Mouse (Mus musculus) brown adipose tissue, adult 24 weeks (tissue): Measurements from ENCODE around the gene Tff1. TPM values are rescaled to one million over a fixed set of nuclear protein-coding genes. Genes with fewer than 3 reads are reported as not detected.

Experiments
- H3K27ac ChIP-seq: fragments of 200-500 bp; replicated peaks from 2 replicates; pipeline ENCODE4 v1.5.1; 2012; ENCODE audit warnings: low read depth, mild to moderate bottlenecking, low read length
- H3K4me1 ChIP-seq: fragments of 200-500 bp; 2 replicates; pipeline ENCODE4 v1.6.1; 2012; ENCODE audit warnings: low read length, mixed read lengths; ENCODE audit not compliant: control insufficient read depth, insufficient read depth, insufficient read length
- H3K4me3 ChIP-seq: fragments of 200-500 bp; 2 replicates; pipeline ENCODE4 v1.5.1; 2012; ENCODE audit warnings: low read depth, mild to moderate bottlenecking, low read length, moderate library complexity; ENCODE audit not compliant: insufficient read depth
- polyA plus RNA-seq: library from polyadenylated mRNA; stranded (reverse); fragments of >200 nt; gene quantifications from 2 replicates; pipeline ENCODE4 v1.2.4, GENCODE M21; 2012; ENCODE audit not compliant: missing spikeins, insufficient read depth, insufficient read length

Gene Tff1
- polyA plus RNA-seq, 1 experiment: not detected

DNA sequence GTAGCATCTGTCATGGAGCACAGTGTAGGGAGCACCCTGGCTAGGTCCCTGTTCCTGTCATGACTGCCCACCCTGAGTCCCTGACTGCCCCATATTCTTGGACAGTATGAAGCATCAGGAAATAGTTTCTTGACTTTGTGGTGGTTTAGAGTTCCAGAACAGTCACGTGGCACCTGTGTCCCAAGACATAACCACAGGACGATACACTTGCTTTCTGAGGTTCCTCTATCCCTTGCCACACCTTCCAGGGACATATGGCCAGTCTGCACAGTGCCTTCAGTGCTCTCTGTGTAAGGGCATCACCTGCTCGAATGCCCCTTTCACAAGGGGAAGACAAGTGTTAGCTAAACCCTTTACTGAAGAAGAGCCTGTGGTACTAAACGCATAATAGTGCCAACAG lies 16.4 kb upstream of the Tff1 start:
- H3K4me3 ChIP-seq: no peak overlapping the region
- no peaks in the 10 kb centered on the region for H3K4me1 ChIP-seq
- H3K27ac ChIP-seq: no peak overlapping the region

GRCm38 (mm10) chr17:31176321-31176720 lies 11.2 kb upstream of the Tff1 start:
- H3K4me3 ChIP-seq: no peak overlapping the region
- no peaks in the 10 kb centered on the region for H3K4me1 ChIP-seq
- H3K27ac ChIP-seq: no peak overlapping the region

- Histone ChIP-seq H3K27ac (no peak overlapping the region), H3K4me3 (no peak overlapping the region), H3K4me1 (no peaks in the 10 kb centered on the region)
These were observed 4.7 kb upstream of the Tff1 start for GRCm38 (mm10) chr17:31169796-31170195.

DNA sequence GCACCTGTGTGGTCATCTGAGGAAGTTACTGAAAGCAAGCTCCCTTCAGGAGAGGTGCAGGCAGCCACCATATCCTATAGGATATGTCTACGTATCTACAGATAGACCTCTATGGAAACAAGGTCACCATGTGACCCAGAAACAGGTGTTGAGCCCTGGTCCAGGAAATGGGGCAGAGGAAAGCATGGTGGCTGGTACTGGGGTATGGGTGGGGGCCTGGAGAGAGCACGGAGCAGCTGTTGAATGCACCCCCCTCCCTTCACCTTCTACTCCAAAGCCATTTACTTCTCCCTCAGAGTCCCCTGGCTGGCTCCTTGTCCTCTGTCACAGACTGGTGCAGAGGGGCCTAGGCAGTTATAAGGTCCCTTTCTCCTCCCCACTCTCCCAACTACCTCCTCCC lies 1.3 kb downstream of the Tff1 start:
- Histone ChIP-seq H3K4me3 (no peak overlapping the region), H3K27ac (no peak overlapping the region), H3K4me1 (no peaks in the 10 kb centered on the region)

DNA sequence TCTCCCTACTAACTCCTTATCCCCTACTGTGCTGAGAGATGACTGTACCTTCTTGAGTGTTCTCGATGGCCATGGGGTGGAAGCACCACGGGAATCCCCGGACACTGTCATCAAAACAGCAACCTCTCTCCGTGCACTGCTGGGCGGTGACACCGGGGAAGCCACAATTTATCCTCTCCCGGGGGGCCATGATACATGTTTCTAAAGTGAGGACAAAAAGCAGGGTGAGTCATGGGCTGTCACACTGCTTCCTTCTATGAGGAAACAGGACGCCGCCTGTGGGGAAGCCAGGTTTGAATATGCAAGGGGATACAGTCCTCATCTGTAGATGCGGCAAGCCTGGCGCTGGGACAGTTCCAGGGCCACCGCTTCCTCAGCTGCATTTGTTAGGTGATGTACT lies 2.5 kb downstream of the Tff1 start:
- no peak overlapping the region for H3K27ac ChIP-seq
- H3K4me1 ChIP-seq: no peaks in the 10 kb centered on the region
- H3K4me3 ChIP-seq: no peak overlapping the region

DNA sequence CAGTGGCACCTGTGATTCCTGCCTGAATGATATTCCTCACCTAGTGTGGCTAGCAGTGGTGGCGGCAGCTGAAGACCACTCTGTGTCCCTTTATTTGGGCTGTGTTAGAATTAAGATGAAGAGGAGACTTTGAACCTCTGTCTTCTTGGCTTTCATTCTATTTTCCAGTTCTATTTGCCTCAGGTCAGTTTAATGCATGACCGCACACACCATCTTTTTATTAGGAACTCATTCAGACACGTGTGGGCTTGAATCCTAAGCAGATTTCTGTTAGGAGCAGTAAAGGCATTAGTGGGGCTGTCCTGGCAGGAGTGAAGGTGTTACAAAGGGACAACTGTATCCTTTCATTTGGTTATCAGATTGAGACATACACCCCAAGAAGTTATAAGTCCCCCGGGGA lies 4.8 kb downstream of the Tff1 start:
- Histone ChIP-seq H3K27ac (no peak overlapping the region), H3K4me1 (no peaks in the 10 kb centered on the region), H3K4me3 (no peak overlapping the region)

DNA sequence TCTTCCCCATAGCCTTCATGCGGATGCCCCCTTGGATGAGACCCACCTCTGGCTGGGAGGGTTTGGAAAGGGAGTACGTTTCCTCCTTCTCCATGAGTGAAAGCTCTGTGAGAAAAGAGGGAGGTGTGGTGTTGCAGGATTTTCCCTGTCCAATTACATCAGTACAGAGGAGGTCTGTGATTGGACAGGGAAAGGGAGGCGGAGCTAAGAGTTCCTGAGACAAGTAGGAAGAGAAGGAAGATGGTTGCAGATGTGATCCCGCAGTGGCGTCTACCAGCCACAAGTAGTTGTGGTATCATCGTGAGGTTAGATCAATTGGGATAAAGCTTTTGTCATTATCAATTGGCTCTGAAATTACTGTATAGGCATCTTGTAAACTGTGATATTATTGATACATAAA lies 7.2 kb downstream of the Tff1 start:
- no peak overlapping the region for H3K4me3 ChIP-seq
- H3K27ac ChIP-seq: no peak overlapping the region
- no peaks in the 10 kb centered on the region for H3K4me1 ChIP-seq

DNA sequence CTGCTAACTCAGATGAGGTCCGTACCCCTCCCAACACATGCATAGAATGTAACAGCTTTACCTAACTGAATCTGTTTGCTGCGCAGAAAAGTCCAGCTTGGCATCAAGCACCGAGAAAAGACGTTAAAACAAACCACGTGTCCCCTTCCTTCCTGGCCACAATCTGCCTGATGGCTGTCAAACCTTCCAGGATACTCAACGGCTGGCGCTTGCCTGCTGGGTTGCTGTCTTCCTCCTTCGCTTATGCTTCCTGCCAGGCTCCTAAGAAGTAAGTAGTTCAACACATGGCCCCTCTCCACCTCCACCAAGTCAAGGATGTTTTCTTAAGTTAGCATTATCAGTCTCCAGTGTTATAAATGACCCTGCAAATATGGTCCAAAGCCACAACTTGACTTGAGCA lies 11.3 kb downstream of the Tff1 start:
- Histone ChIP-seq H3K4me1 (no peaks in the 10 kb centered on the region), H3K27ac (no peak overlapping the region), H3K4me3 (no peak overlapping the region)

DNA sequence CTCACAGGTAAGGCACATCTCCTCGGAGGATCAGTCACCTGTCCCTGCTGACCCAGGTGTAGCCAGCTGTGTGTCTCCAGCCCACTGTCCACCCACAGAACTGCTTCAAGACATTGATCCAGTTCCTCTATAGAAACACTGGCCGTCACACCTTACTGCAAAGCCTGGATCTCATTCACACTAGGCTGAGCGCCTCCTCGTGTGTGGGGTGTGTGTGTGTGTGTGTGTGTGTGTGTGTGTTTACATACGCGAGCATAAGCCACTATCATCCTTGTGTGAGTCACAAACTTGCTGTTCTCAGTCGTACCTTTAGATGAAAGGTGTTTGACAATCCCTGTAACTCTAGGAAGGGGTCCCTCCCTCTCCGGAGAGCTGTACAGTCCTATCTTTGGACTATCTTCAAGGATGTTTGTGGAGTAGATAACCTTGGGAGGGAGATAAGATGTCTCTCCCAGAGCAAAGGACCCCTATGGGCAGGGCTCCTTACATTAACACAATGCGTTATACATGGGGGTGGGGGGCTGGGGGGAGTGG lies 12.0 kb downstream of the Tff1 start:
- Histone ChIP-seq H3K4me3 (no peak overlapping the region), H3K27ac (no peak overlapping the region), H3K4me1 (no peaks in the 10 kb centered on the region)

DNA sequence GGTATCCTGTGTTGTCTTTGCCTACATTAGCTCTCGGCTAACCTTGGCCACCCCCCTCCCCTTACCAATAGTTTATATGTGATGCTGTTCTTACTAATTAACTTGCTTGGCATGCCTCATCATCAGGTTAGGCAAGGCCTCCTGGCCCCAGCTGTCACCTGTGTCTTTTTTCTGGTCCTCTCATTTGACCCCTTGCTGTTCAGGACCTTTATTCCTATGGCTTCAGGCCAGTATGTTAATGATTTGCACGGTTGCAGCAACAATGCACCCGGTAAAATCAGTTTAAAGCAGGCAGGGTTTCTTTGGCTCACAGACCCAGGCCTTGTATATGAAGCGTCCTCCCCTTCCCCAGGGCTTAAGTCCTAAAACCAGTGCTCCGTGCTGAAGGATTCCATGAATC lies 12.6 kb downstream of the Tff1 start:
- Histone ChIP-seq H3K27ac (no peak overlapping the region), H3K4me3 (no peak overlapping the region), H3K4me1 (no peaks in the 10 kb centered on the region)

- no peak overlapping the region for H3K27ac ChIP-seq
- H3K4me3 ChIP-seq: no peak overlapping the region
- no peaks in the 10 kb centered on the region for H3K4me1 ChIP-seq
These were observed 19.1 kb downstream of the Tff1 start for GRCm38 (mm10) chr17:31145998-31146397.

GRCm38 (mm10) chr17:31144040-31145037 lies 20.7 kb downstream of the Tff1 start, which contains the start of gene Tff2:
Gene Tff2, minus strand, starts transcription at chr17:31144282.
- no peak within 1 kb of the TSS for H3K27ac ChIP-seq
- no peak within 1 kb of the TSS for H3K4me3 ChIP-seq
- no peaks in the 10 kb centered on the region for H3K4me1 ChIP-seq

GRCm38 (mm10) chr17:31142116-31142515 lies 23.0 kb downstream of the Tff1 start:
- no peak overlapping the region for H3K27ac ChIP-seq
- H3K4me3 ChIP-seq: no peak overlapping the region
- no peaks in the 10 kb centered on the region for H3K4me1 ChIP-seq

DNA sequence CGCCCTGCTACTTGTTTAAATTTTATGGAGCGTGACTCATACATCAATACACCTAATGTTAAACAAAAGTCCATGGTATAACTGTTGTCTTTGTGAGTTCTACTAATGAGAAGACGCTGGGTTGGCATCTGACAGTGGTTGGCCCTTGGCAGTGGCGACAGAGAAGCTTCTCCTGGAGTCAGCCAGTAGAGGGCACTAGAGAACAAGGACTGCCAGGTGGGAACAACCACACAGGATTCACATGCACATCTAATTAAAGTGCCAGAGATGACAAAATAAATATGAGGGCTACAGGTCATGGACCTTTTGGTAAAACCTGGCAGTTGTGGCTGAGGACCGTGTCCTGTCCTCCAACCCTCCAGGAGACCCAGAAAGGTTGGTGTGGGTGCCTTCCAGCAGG lies 26.7 kb downstream of the Tff1 start:
- H3K4me1 ChIP-seq: no peaks in the 10 kb centered on the region
- H3K27ac ChIP-seq: no peak overlapping the region
- H3K4me3 ChIP-seq: no peak overlapping the region

DNA sequence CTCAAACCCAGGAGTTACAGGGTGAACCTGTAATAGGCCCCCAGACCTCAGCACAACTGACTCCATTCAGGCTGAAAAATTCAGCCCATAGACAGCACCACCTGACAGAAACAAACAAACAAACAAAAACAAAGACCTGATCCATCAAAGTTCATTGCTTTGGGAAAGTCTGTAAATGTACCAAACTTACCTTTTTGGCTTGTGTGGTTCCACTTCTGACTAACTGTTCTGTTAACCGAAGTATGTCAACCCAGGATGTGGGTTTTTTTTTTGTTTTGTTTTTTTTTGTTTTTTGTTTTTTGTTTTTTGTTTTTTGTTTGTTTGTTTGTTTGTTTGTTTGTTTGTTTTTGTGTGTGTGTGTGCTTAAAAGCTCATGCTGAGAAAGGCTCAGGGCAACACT lies 28.3 kb downstream of the Tff1 start:
- no peak overlapping the region for H3K27ac ChIP-seq
- no peak overlapping the region for H3K4me3 ChIP-seq
- H3K4me1 ChIP-seq: no peaks in the 10 kb centered on the region

DNA sequence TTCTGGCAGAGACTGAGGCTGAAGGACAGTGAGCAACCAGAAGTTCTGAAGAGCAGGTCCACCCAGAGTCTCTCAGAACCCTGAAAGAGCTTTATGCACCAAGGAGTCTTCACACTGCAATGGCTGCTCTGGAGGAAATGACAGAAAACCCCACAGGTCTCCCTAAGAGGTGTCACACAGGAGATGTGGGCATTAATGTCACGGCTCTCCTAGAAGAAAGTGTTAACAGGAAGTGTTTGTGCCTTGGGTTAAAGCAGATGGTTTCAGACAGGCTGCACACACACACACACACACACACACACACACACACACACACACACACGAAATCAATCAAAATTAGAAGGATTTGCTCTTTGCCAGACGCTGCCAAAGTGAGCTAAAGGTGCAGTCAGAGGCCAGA lies 28.8 kb downstream of the Tff1 start:
- no peaks in the 10 kb centered on the region for H3K4me1 ChIP-seq

More for the DNA sequence above, 28.8 kb downstream of the Tff1 start:
- Histone ChIP-seq H3K4me3 (no peak overlapping the region), H3K27ac (no peak overlapping the region)
